Mouse (Mus musculus) forebrain, embryonic 15.5 days (tissue): Measurements from ENCODE around the gene Slc9a8. TPM values are rescaled to one million over a fixed set of nuclear protein-coding genes. Genes with fewer than 3 reads are reported as not detected.

Source experiments
- ATAC-seq: fragments of 200-750 bp; cut with Nextera tagmentation; replicated peaks from 2 replicates; pipeline ENCODE4 v1.8.0; 2017; ENCODE audit warnings: mild to moderate bottlenecking, moderate TSS enrichment, moderate library complexity
- H3K27ac ChIP-seq: fragments of 300-500 bp; sonication (generic); replicated peaks from 2 replicates; pipeline ENCODE4 v1.5.1; 2015; ENCODE audit warnings: mild to moderate bottlenecking, inconsistent platforms
- H3K27me3 ChIP-seq: fragments of 300-500 bp; sonication (generic); 2 replicates; pipeline ENCODE4 v1.6.1; 2015; ENCODE audit warnings: inconsistent platforms
- H3K36me3 ChIP-seq: fragments of 300-500 bp; sonication (generic); 2 replicates; pipeline ENCODE4 v1.6.1; 2015; ENCODE audit warnings: mild to moderate bottlenecking, inconsistent platforms
- H3K4me1 ChIP-seq: fragments of 300-500 bp; sonication (generic); 2 replicates; pipeline ENCODE4 v1.6.1; 2015; ENCODE audit warnings: inconsistent platforms
- H3K4me2 ChIP-seq: fragments of 300-500 bp; sonication (generic); replicated peaks from 2 replicates; pipeline ENCODE4 v1.6.1; 2015; ENCODE audit warnings: mild to moderate bottlenecking, inconsistent platforms
- H3K4me3 ChIP-seq: fragments of 300-500 bp; sonication (generic); 2 replicates; pipeline ENCODE4 v1.5.1; 2015; ENCODE audit warnings: mild to moderate bottlenecking, inconsistent platforms
- H3K9ac ChIP-seq: fragments of 300-500 bp; sonication (generic); replicated peaks from 2 replicates; pipeline ENCODE4 v1.6.1; 2015; ENCODE audit warnings: mild to moderate bottlenecking, inconsistent platforms
- H3K9me3 ChIP-seq: fragments of 300-500 bp; sonication (generic); 2 replicates; pipeline ENCODE4 v1.6.1; 2016; ENCODE audit warnings: inconsistent platforms
- WGBS: fragments of 180-500 bp; shearing (Covaris S2); methylation state at CpG from one replicate; pipeline ENCODE4 v1.1.7; 2015; ENCODE audit warnings: mixed read lengths; 5-methylcytosine and 5-hydroxymethylcytosine counted together
- polyA plus RNA-seq: library from polyadenylated mRNA; unstranded; fragments of >200 nt; fragmentation: Nextera tagmentation; extraction: Ambion mirVana; gene quantifications from 2 replicates; pipeline ENCODE4 v1.2.1, GENCODE M21; 2015

Slc9a8 gene
- polyA plus RNA-seq, 1 experiment from 2014 or later, result 20.4 TPM

GRCm38 (mm10) chr2:167436371-167436770, 14.9 kb downstream of the Slc9a8 start:
- Histone ChIP-seq H3K9ac (no peak overlapping the region), H3K4me1 (no peaks in the 10 kb centered on the region), H3K27me3 (no peaks in the 10 kb centered on the region), H3K9me3 (no peaks in the 10 kb centered on the region), H3K36me3 (0 out of 2 replicates have a peak, but pooled peaks cover 18% of the 10 kb centered on the region), H3K4me2 (no peak overlapping the region), H3K27ac (no peak overlapping the region), H3K4me3 (no peak overlapping the region)
- WGBS, result 84% methylated on average over 5 of the region's 5 CpGs
- no peak for ATAC-seq

- no peaks in the 10 kb centered on the region for H3K4me1 ChIP-seq
- H3K9ac ChIP-seq, result no peak overlapping the region
- no peak overlapping the region for H3K27ac ChIP-seq
- no peaks in the 10 kb centered on the region for H3K9me3 ChIP-seq
- H3K27me3 ChIP-seq, result no peaks in the 10 kb centered on the region
- H3K4me3 ChIP-seq, result no peak overlapping the region
- 99% methylated on average over 3 of the region's 3 CpGs for WGBS
- H3K4me2 ChIP-seq, result no peak overlapping the region
- ATAC-seq, result no peak
- H3K36me3 ChIP-seq, result peaks cover 20% of the 10 kb centered on the region
Measured at GRCm38 (mm10) chr2:167439422-167439821, 17.9 kb downstream of the Slc9a8 start.

DNA sequence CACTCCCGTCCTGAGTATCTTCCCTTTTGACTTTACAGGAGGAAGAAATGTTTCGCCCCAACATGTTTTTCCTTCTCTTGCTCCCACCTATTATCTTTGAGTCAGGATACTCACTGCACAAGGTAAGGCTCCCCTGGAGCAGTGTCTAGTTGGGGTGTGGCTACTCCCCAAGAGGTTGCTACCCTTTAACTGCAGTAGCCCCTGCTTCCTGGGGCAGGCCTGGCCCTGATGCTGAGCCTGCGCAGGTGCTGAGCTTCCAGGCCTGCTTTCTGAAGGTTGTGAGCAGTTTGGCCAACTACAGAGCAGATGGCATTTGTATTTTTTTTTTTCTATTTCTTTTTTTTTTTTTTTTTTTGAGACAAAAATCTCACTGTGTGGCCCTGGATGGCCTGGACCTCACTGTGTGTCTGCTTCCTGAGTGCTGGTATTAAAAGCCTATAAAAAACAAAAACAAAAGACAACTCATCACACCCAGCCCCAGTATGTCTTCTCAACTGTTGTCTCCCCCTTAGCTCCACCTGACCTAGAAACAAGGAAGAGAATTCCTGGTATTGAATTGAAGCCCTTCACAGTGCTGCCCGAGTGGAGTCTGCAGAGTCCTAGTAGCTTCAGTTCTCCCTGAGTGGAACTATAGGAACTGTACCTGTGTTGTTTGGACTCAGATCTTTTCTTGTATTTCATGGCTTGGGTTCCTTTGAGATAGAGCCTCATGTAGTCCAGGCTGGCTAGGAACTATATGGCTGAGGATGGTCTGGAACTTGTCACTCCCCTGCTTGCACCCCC, 22.1 kb downstream of the Slc9a8 start:
- Histone ChIP-seq H3K4me2 (no peak overlapping the region), H3K36me3 (peaks cover 24% of the 10 kb centered on the region), H3K9me3 (no peaks in the 10 kb centered on the region), H3K27ac (no peak overlapping the region), H3K27me3 (no peaks in the 10 kb centered on the region), H3K4me3 (no peak overlapping the region), H3K4me1 (no peaks in the 10 kb centered on the region), H3K9ac (no peak overlapping the region)
- no peak for ATAC-seq
- WGBS, result 96% methylated on average over 4 of the region's 4 CpGs

GRCm38 (mm10) chr2:167445911-167446780, 24.6 kb downstream of the Slc9a8 start:
- WGBS, result 81% methylated on average over 20 of the region's 20 CpGs
- no peak for ATAC-seq
- H3K27me3 ChIP-seq, result no peaks in the 10 kb centered on the region
- H3K4me1 ChIP-seq, result no peaks in the 10 kb centered on the region
- H3K36me3 ChIP-seq, result peaks cover 29% of the 10 kb centered on the region
- H3K9me3 ChIP-seq, result no peaks in the 10 kb centered on the region
- H3K4me3 ChIP-seq, result no peak overlapping the region
- no peak overlapping the region for H3K9ac ChIP-seq
- no peak overlapping the region for H3K27ac ChIP-seq
- H3K4me2 ChIP-seq, result no peak overlapping the region

GRCm38 (mm10) chr2:167447207-167447606, 25.7 kb downstream of the Slc9a8 start:
- ATAC-seq, result no peak
- H3K36me3 ChIP-seq, result peaks cover 30% of the 10 kb centered on the region
- 96% methylated on average over 7 of the region's 7 CpGs for WGBS
- H3K9ac ChIP-seq, result no peak overlapping the region
- no peak overlapping the region for H3K4me2 ChIP-seq
- no peaks in the 10 kb centered on the region for H3K9me3 ChIP-seq
- no peaks in the 10 kb centered on the region for H3K27me3 ChIP-seq
- H3K4me3 ChIP-seq, result no peak overlapping the region
- no peak overlapping the region for H3K27ac ChIP-seq
- no peaks in the 10 kb centered on the region for H3K4me1 ChIP-seq

GRCm38 (mm10) chr2:167447629-167448028, 26.1 kb downstream of the Slc9a8 start:
- Histone ChIP-seq H3K4me3 (no peak overlapping the region), H3K4me2 (no peak overlapping the region), H3K9ac (no peak overlapping the region), H3K9me3 (no peaks in the 10 kb centered on the region), H3K27ac (no peak overlapping the region), H3K4me1 (no peaks in the 10 kb centered on the region), H3K36me3 (peaks cover 29% of the 10 kb centered on the region), H3K27me3 (no peaks in the 10 kb centered on the region)
- 94% methylated on average over 8 of the region's 8 CpGs for WGBS
- ATAC-seq, result no peak

- no peaks in the 10 kb centered on the region for H3K4me1 ChIP-seq
- H3K36me3 ChIP-seq, result peaks cover 39% of the 10 kb centered on the region
- no peaks in the 10 kb centered on the region for H3K9me3 ChIP-seq
- WGBS, result 88% methylated on average over 21 of the region's 21 CpGs
- no peak overlapping the region for H3K4me2 ChIP-seq
- no peak overlapping the region for H3K4me3 ChIP-seq
- no peak overlapping the region for H3K9ac ChIP-seq
- ATAC-seq, result no peak
- no peaks in the 10 kb centered on the region for H3K27me3 ChIP-seq
- H3K27ac ChIP-seq, result no peak overlapping the region
Measured at GRCm38 (mm10) chr2:167449331-167450275, 28.1 kb downstream of the Slc9a8 start.

- H3K4me2 ChIP-seq, result no peak overlapping the region
- no peaks in the 10 kb centered on the region for H3K27me3 ChIP-seq
- WGBS, result 95% methylated on average over 8 of the region's 8 CpGs
- H3K9me3 ChIP-seq, result no peaks in the 10 kb centered on the region
- no peak overlapping the region for H3K9ac ChIP-seq
- H3K4me1 ChIP-seq, result no peaks in the 10 kb centered on the region
- peaks cover 44% of the 10 kb centered on the region for H3K36me3 ChIP-seq
- H3K27ac ChIP-seq, result no peak overlapping the region
- no peak overlapping the region for H3K4me3 ChIP-seq
- ATAC-seq, result no peak
Measured at GRCm38 (mm10) chr2:167450647-167451046, 29.1 kb downstream of the Slc9a8 start.

DNA sequence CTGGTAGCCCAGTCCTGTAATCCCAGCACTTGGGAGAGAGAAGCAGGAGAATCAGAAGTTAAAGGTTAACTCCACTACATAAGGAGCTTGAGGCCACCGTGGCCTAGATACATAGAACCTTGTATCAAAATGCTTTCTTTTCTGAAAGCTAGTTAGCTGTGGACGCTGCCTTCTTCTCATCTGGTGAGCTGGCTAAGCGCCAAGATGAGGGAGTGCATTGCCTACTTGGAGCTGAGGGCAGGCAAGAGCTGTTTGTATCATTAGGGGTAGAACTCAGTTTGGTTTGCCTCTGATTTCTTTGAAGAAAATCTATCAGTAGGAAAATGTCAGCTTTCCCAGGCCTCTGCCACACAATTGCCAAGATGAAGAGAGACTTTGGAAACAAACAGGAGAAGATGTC, 32.3 kb downstream of the Slc9a8 start:
- no peak overlapping the region for H3K4me3 ChIP-seq
- no peaks in the 10 kb centered on the region for H3K9me3 ChIP-seq
- H3K4me1 ChIP-seq, result no peaks in the 10 kb centered on the region
- H3K27ac ChIP-seq, result no peak overlapping the region
- H3K36me3 ChIP-seq, result peaks cover 51% of the 10 kb centered on the region
- no peaks in the 10 kb centered on the region for H3K27me3 ChIP-seq
- no peak overlapping the region for H3K9ac ChIP-seq
- WGBS, result 54% methylated on average over 3 of the region's 3 CpGs
- H3K4me2 ChIP-seq, result no peak overlapping the region
- ATAC-seq, result no peak

- no peaks in the 10 kb centered on the region for H3K4me1 ChIP-seq
- H3K9me3 ChIP-seq, result no peaks in the 10 kb centered on the region
- H3K27ac ChIP-seq, result no peak overlapping the region
- H3K9ac ChIP-seq, result no peak overlapping the region
- H3K36me3 ChIP-seq, result peaks cover 52% of the 10 kb centered on the region
- no peaks in the 10 kb centered on the region for H3K27me3 ChIP-seq
- no peak overlapping the region for H3K4me2 ChIP-seq
- 80% methylated on average over 5 of the region's 5 CpGs for WGBS
- H3K4me3 ChIP-seq, result no peak overlapping the region
- ATAC-seq, result no peak
Measured at GRCm38 (mm10) chr2:167456361-167457020, 35.0 kb downstream of the Slc9a8 start.

DNA sequence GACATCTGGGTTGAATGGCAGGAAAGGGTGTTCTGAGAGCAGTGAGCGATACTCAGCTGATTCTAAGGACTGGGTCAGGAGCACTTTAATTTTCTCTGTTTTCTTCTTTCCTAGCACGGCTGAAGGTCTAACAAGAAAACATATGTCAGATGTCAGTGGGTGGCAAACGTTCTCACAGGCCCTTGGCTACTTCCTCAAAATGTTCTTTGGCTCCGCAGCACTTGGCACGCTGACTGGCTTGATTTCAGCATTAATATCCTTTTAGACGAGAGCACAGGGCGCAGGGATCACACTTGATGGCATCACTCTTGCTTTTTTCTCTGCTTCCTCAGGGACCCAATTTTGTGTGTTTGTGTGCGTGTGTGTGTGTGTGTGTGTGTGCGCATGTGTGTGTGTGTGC, 35.7 kb downstream of the Slc9a8 start:
- WGBS, result 88% methylated on average over 9 of the region's 9 CpGs
- Histone ChIP-seq H3K4me1 (no peaks in the 10 kb centered on the region), H3K4me2 (no peak overlapping the region), H3K27me3 (no peaks in the 10 kb centered on the region), H3K9me3 (no peaks in the 10 kb centered on the region), H3K27ac (no peak overlapping the region), H3K4me3 (no peak overlapping the region), H3K36me3 (peaks cover 48% of the 10 kb centered on the region), H3K9ac (no peak overlapping the region)
- ATAC-seq, result no peak
